Mouse (Mus musculus): Measurements from ENCODE around the gene Spns3. TPM values are rescaled to one million over a fixed set of nuclear protein-coding genes. Genes with fewer than 3 reads are reported as not detected.

Spns3 gene
- polyA plus RNA-seq, 1 experiment, result 8.5 TPM

DNA sequence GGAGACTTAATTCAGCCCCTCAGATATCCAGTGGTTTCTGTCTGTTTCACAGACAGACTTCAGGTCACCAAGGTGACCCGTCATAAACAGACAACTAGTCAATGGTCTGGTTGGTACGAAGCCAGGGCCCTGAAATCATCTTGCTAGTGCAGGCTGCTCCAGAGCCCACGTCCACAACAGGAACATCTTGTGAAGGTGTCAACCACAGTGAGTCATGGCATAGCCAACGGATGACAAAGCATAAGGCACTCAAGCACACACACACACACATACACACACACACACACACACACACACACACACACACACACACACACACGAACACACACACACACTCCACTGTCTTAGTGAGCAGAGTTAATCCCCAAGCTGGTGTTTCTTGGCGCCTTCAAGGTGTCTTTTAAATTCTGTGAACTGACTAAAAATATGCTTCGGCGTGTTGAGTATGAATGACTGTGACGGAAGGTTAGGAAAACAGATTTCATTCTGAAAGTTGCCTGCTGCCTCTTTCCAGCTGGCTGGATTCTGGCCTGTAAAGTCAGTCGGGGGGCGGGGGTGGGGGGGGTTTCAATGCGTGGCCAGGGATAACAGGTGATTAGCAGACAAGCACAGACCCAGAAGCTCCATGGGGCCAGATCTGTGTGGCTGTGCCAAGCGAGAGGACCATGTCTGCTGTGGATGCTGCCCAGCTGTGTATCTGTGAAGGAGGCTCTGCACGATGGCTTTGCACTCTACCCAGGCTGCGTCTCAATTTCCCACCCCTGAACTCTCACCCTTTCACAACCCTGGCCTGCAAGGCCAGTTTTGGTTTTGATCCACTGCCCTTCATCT is 59.0 kb downstream of the Spns3 start:
- TF ChIP-seq POLR2A (IDR thresholded peaks at IDR 0.05; ENCODE audit: low read depth, low read length), result no peak
- TF ChIP-seq CTCF (IDR thresholded peaks at IDR 0.05; ENCODE audit: extremely low read depth, insufficient read length, insufficient replicate concordance, low read depth, low read length), result no peak
- Histone ChIP-seq H3K4me1 (ENCODE audit: control insufficient read depth, insufficient read depth, insufficient read length, low read length) (peaks cover 19% of the 10 kb centered on the region), H3K27ac (ENCODE audit: insufficient read depth, low read depth, low read length) (no peak overlapping the region), H3K27me3 (ENCODE audit: control insufficient read depth, insufficient read depth, low read length) (0 out of 2 replicates have a peak, but pooled peaks cover 3% of the 10 kb centered on the region), H3K4me3 (ENCODE audit: low read depth, low read length) (no peak overlapping the region), H3K36me3 (ENCODE audit: control insufficient read depth, insufficient read depth, low read length) (no peaks in the 10 kb centered on the region)
- 66% methylated on average over 15 of the region's 15 CpGs for WGBS

DNA sequence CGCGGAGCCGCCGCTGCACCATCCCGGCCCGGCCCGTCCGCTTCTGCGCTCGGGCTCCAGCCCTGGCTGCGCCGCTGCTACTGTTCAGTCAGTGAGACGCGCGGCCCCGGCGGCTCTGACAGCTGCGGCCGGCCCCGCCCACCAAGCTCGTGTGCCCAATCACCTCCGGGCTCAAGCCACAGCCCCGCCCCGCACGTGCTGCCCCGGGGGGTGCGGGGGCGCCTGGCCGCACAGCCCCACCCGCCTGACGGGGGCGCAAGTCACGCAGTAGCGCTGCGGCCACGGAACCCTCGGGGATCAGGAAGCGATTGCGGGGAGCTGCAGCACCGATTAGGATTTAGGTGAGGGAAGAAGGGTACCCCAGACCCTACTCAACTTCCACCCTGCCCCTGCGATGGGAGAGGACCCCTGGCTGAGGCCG is 60.4 kb downstream of the Spns3 start, which contains the start of gene Spns2:
TSS of gene Spns2 (minus strand) at position 24 of the 421 bp plus-strand sequence.
- Histone ChIP-seq H3K27me3 (ENCODE audit: control insufficient read depth, insufficient read depth, low read length) (0 out of 2 replicates have a peak, but pooled peaks cover 3% of the 10 kb centered on the region), H3K27ac (ENCODE audit: insufficient read depth, low read depth, low read length) (no peak within 1 kb of the TSS), H3K36me3 (ENCODE audit: control insufficient read depth, insufficient read depth, low read length) (no peaks in the 10 kb centered on the region), H3K4me3 (ENCODE audit: low read depth, low read length) (peak within 1 kb of the TSS; percentile 69), H3K4me1 (ENCODE audit: control insufficient read depth, insufficient read depth, insufficient read length, low read length) (peaks cover 8% of the 10 kb centered on the region)
- under 1% methylated on average over 41 of the region's 42 CpGs for WGBS
- TF ChIP-seq CTCF (IDR thresholded peaks at IDR 0.05; ENCODE audit: extremely low read depth, insufficient read length, insufficient replicate concordance, low read depth, low read length), result peak; percentile 37; the same call in 1 of the 2 replicates
- TF ChIP-seq POLR2A (IDR thresholded peaks at IDR 0.05; ENCODE audit: low read depth, low read length), result peak; percentile 78

DNA sequence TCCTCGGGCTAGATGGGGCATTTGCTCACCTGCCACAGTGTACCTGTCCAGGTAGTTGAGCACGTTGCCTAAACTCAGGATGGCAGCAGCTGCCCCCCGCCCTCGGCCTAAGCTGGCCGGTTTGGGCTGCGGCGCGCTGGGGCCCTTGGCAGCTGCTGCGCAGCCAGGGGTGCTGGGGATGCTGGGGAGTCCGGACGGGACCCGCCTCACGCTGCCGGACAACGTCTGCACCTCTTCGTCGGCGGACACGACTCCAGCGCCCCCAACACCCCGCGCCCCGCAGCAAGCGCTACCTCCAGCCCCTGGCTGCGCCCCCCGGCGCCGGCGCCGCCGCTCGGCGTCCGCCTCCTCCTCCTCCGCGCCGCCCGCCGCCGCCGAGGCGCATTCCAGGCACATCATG is 60.9 kb downstream of the Spns3 start:
- Histone ChIP-seq H3K4me3 (ENCODE audit: low read depth, low read length) (peak overlapping the region; percentile 69), H3K27me3 (ENCODE audit: control insufficient read depth, insufficient read depth, low read length) (0 out of 2 replicates have a peak, but pooled peaks cover 3% of the 10 kb centered on the region), H3K27ac (ENCODE audit: insufficient read depth, low read depth, low read length) (no peak overlapping the region), H3K36me3 (ENCODE audit: control insufficient read depth, insufficient read depth, low read length) (no peaks in the 10 kb centered on the region), H3K4me1 (ENCODE audit: control insufficient read depth, insufficient read depth, insufficient read length, low read length) (peaks cover 10% of the 10 kb centered on the region)
- WGBS, result under 1% methylated on average over 42 of the region's 42 CpGs
- TF ChIP-seq POLR2A (IDR thresholded peaks at IDR 0.05; ENCODE audit: low read depth, low read length) (no peak), CTCF (IDR thresholded peaks at IDR 0.05; ENCODE audit: extremely low read depth, insufficient read length, insufficient replicate concordance, low read depth, low read length) (no peak)

DNA sequence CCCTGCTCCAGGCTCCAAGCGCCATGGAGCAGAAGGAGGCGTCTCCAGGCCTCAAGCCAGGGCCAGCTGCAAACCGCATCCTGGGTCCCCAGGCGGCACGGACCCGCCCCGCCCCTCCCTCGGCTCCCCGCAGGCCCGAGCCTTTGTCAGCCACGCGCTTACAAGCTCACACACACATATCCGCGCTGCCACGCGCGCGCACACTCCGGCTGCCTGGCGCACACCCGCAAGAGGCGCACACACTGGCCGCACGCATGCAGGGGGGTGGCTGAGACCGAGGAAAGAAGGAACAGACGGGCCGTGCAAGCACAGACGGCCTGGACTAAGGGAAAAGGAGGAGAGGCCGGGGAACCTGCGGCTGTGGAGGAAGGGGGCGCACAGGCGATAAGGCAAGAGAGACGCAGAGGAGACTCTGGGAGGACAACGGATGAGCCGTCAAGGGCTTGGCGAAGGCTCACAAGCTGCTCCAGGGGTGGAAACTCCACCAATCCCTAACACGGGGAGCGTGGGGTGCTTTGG is 61.5 kb downstream of the Spns3 start:
- Histone ChIP-seq H3K36me3 (ENCODE audit: control insufficient read depth, insufficient read depth, low read length) (no peaks in the 10 kb centered on the region), H3K4me3 (ENCODE audit: low read depth, low read length) (peak overlapping the region; percentile 69), H3K27ac (ENCODE audit: insufficient read depth, low read depth, low read length) (no peak overlapping the region), H3K4me1 (ENCODE audit: control insufficient read depth, insufficient read depth, insufficient read length, low read length) (peaks cover 11% of the 10 kb centered on the region), H3K27me3 (ENCODE audit: control insufficient read depth, insufficient read depth, low read length) (0 out of 2 replicates have a peak, but pooled peaks cover 3% of the 10 kb centered on the region)
- no peak for TF ChIP-seq POLR2A (IDR thresholded peaks at IDR 0.05; ENCODE audit: low read depth, low read length)
- no peak for TF ChIP-seq CTCF (IDR thresholded peaks at IDR 0.05; ENCODE audit: extremely low read depth, insufficient read length, insufficient replicate concordance, low read depth, low read length)
- under 1% methylated on average over 38 of the region's 38 CpGs for WGBS

DNA sequence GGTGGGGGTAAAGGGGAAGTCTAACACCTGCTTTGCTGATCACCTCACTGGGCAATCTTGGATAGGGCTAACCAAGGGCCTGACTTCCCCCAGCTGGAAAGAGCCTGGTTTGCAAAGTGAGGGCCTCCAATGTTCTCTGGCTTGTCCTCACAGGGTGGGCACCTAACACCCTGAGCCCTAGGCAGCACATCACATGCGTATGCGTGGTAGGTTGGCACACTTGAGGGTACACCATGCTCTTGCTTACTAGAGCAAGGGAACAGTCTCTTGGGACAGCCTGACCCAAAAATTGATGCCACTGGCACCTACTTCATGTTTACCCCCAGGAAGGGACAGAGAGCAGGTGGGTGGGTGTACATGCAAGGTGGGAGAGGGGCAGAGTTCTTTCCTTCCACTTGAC is 62.6 kb downstream of the Spns3 start:
- H3K4me1 ChIP-seq (ENCODE audit: control insufficient read depth, insufficient read depth, insufficient read length, low read length), result peaks cover 14% of the 10 kb centered on the region
- H3K36me3 ChIP-seq (ENCODE audit: control insufficient read depth, insufficient read depth, low read length), result no peaks in the 10 kb centered on the region
- no peak for TF ChIP-seq CTCF (IDR thresholded peaks at IDR 0.05; ENCODE audit: extremely low read depth, insufficient read length, insufficient replicate concordance, low read depth, low read length)
- no peak for TF ChIP-seq POLR2A (IDR thresholded peaks at IDR 0.05; ENCODE audit: low read depth, low read length)
- 0 out of 2 replicates have a peak, but pooled peaks cover 3% of the 10 kb centered on the region for H3K27me3 ChIP-seq (ENCODE audit: control insufficient read depth, insufficient read depth, low read length)
- 87% methylated on average over 2 of the region's 2 CpGs for WGBS
- no peak overlapping the region for H3K27ac ChIP-seq (ENCODE audit: insufficient read depth, low read depth, low read length)
- H3K4me3 ChIP-seq (ENCODE audit: low read depth, low read length), result peak overlapping the region; percentile 21; the same call in 1 of the 2 replicates

DNA sequence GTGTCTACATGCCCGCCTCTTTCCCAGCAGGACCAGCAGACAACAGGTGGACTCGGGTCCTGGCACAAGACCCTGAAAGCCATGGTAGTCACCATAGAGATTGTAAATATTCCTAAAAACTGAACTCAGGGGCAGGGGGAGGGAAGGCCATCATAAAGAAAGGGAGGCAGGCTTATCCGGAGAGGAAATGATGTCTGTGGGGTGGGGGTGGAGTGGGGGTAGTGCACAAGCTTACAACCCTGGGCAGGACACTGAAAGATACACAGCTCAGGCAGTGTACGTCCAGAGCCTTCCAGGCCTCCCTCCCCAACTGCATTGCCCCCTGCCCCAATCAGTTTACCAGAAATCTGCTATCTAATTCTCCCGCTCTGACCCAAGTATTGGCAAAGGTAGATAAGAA is 63.1 kb downstream of the Spns3 start:
- TF ChIP-seq CTCF (IDR thresholded peaks at IDR 0.05; ENCODE audit: extremely low read depth, insufficient read length, insufficient replicate concordance, low read depth, low read length) (no peak), POLR2A (IDR thresholded peaks at IDR 0.05; ENCODE audit: low read depth, low read length) (no peak)
- Histone ChIP-seq H3K36me3 (ENCODE audit: control insufficient read depth, insufficient read depth, low read length) (no peaks in the 10 kb centered on the region), H3K4me1 (ENCODE audit: control insufficient read depth, insufficient read depth, insufficient read length, low read length) (peaks cover 19% of the 10 kb centered on the region), H3K27me3 (ENCODE audit: control insufficient read depth, insufficient read depth, low read length) (0 out of 2 replicates have a peak, but pooled peaks cover 3% of the 10 kb centered on the region), H3K27ac (ENCODE audit: insufficient read depth, low read depth, low read length) (no peak overlapping the region), H3K4me3 (ENCODE audit: low read depth, low read length) (no peak overlapping the region)
- WGBS, result 72% methylated on average over 5 of the region's 5 CpGs

DNA sequence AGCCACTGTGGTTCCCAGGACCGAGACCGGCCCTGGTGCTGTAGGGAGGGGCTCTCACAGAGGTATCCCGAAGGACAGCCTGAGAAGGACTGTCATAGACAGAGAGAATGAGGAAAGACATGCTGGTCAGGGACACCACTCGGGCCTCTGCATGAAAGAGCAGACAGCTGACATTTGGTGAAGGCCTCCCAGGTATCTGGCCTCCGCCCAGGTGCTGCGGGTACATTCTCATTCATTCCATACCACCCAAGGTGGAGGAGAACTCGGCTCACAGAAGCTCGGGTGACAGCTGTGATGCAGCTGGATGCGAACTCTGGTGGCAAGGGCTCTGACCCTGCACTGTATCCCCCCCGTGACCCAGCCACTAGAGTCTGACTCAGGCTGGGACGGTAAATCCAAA is 64.3 kb downstream of the Spns3 start:
- WGBS, result 81% methylated on average over 11 of the region's 11 CpGs
- TF ChIP-seq CTCF (IDR thresholded peaks at IDR 0.05; ENCODE audit: extremely low read depth, insufficient read length, insufficient replicate concordance, low read depth, low read length) (no peak), POLR2A (IDR thresholded peaks at IDR 0.05; ENCODE audit: low read depth, low read length) (no peak)
- Histone ChIP-seq H3K4me1 (ENCODE audit: control insufficient read depth, insufficient read depth, insufficient read length, low read length) (peaks cover 26% of the 10 kb centered on the region), H3K27me3 (ENCODE audit: control insufficient read depth, insufficient read depth, low read length) (0 out of 2 replicates have a peak, but pooled peaks cover 3% of the 10 kb centered on the region), H3K4me3 (ENCODE audit: low read depth, low read length) (no peak overlapping the region), H3K36me3 (ENCODE audit: control insufficient read depth, insufficient read depth, low read length) (no peaks in the 10 kb centered on the region), H3K27ac (ENCODE audit: insufficient read depth, low read depth, low read length) (no peak overlapping the region)
